Mouse (Mus musculus) WW6 (cell line): Measurements from ENCODE around the gene Tbx20.

Experiments
- DNase-seq: peaks from one replicate; pipeline ENCODE4 v3.0.0-alpha.2; 2013; ENCODE audit warnings: low read depth, low spot score

Tbx20 gene

GRCm38 (mm10) chr9:24769611-24770010 is 4.5 kb downstream of the Tbx20 start:
- no peak for DNase-seq

GRCm38 (mm10) chr9:24767056-24767455 is 7.0 kb downstream of the Tbx20 start:
- DNase-seq: no peak

GRCm38 (mm10) chr9:24765572-24765971 is 8.5 kb downstream of the Tbx20 start:
- no peak for DNase-seq

- no peak for DNase-seq
Observed at GRCm38 (mm10) chr9:24760461-24760860, 13.6 kb downstream of the Tbx20 start.

GRCm38 (mm10) chr9:24744958-24745357 is 29.1 kb downstream of the Tbx20 start:
- DNase-seq: no peak

GRCm38 (mm10) chr9:24701246-24701645 is 72.9 kb downstream of the Tbx20 start:
- DNase-seq: no peak

GRCm38 (mm10) chr9:24696405-24696778 is 77.7 kb downstream of the Tbx20 start:
- no peak for DNase-seq

GRCm38 (mm10) chr9:24695700-24696404 is 78.3 kb downstream of the Tbx20 start, which contains the start of gene Dpy19l2:
Gene Dpy19l2 (minus strand): TSS chr9:24696293.
- peak; percentile 20 for DNase-seq
